Mouse (Mus musculus) spleen, postnatal 4 days (tissue): ENCODE measurements around the gene Kif26b.

Experiments used
- DNase-seq, 2 experiments: peaks; one replicate each; pipeline ENCODE4 v3.0.0; 2022; ENCODE audit warnings: low spot score in 2 of 2

The Kif26b gene

GRCm38 (mm10) chr1:178590229-178591171 is 61.6 kb downstream of the Kif26b start:
- no peak for DNase-seq

GRCm38 (mm10) chr1:178597113-178597512 is 68.2 kb downstream of the Kif26b start:
- DNase-seq = no peak

- DNase-seq = no peak
These were observed 68.8 kb downstream of the Kif26b start for GRCm38 (mm10) chr1:178597757-178598156.

DNA sequence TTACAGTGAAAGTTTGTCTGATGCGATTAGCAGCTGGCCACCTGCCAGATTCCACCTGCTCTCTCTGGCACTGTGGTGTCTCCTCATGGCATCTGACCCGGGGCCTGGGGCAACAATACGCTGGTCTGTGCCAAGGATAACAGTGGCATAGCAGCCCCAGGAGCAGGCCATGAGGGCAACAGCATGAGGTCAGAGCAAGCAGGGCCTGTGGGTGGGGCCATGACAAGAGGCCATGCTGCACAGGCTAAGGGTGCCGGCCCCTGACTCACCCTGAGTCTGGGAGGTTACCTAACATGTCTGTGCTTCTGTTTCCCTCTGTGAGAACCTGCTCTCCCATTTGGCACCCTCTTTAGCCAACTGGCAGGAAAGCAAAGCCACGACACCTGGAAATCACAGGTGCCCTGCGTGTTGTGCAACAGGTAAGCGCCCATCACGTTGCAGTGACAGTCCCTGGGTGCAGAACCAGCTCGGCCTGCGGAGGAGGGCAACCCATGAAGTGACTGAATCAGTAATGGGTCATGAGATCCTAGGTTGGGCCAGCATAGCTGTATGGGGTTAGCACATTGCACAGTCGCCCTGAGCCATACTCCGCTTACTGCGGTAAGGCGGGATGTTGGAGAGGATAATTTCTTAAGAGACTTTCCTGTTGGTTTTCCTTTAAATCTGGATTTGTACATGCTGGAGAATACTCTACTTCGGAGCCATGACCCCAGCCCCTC is 72.1 kb downstream of the Kif26b start:
- no peak for DNase-seq

DNA sequence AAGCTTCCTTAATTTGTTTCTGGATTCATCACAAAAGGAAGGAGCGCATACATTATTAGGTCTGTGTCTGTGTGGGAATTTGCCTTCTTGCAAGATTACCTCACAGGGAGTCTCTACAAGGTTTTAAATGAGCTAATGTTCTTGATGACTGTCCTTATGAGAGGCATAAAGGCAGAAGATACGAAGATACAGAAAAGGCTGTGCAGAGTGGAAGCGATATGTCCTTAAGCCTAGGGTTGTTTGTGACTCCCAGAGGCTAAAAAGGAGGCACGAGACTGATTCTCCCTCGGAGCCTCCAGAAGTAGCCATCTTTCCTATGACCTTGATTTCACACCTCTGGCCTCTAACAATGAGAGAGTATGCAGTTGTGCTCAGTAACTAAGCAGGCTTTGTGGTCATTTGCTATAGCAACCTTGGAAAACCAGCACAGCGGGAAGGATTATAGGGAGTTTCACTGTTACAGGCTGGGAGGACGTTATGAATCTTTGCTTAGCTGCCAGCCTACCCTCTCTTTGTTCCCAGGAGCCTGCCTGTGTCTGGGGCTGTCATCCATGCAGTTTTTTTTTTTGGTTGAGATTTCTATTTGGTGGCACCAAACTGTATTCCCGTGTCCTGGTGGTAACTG is 80.3 kb downstream of the Kif26b start:
- DNase-seq = no peak

GRCm38 (mm10) chr1:178611512-178611911 is 82.6 kb downstream of the Kif26b start:
- no peak for DNase-seq

DNA sequence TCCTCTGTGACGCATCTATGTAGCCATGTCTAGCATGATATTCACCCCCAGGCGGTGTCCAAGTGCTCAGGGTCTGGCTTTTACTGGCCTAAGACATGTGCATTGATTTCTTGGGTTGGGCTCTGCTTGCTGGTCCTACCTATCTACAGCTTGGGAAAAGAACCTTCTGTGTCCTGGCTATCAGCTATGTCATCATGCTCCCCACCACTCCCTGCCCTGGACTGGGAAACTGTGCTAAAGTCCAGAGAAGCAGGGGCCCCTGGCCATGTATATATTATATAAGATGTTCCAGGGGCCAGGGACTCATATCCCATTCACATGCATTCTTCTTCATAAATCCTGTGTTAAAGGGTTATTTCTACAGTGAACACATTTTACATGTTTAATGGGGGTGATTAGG is 92.4 kb downstream of the Kif26b start:
- DNase-seq = no peak

GRCm38 (mm10) chr1:178623889-178624288 is 95.0 kb downstream of the Kif26b start:
- DNase-seq = no peak

- DNase-seq = no peak
These were observed 98.0 kb downstream of the Kif26b start for GRCm38 (mm10) chr1:178626961-178627381.

DNA sequence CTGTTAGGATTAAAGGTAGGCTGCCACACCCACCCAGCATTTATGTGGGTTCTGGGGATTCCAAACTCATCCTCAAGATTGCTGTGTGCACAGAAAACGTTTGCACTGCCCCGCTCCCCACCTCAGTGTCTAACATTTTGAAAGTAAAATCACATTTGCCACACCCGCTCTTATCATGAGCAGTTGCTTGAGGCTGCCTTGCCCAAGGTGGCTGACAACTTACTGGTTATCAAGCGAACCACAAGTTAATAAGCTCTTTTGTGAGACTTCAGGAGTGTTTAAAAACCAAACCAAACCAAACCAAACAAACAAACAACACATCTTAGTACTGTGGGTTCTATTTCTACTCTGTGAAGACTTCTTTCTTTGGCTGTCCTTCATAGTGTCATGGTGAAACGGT is 101.1 kb downstream of the Kif26b start:
- no peak for DNase-seq

DNA sequence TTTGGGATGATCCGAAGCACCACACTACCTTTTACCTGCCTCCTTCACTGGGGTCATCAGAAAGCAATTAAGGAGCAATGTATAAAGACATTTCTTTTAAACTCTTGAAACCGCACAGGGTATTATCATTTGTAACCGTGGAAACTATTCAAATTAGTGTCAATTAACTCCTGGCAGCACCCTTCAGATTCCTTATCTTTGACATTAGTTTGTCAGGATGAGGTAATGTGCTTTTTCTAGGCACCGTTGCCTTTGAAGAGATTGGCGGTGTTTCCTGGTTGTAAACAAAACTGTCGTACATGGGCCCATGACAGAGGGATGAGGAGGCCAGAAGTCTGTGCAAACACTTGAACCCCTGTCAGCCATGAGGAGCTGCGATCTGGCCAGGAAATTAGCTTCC is 102.9 kb downstream of the Kif26b start:
- DNase-seq = no peak

- DNase-seq = no peak
These were observed 105.6 kb downstream of the Kif26b start for GRCm38 (mm10) chr1:178634359-178635085.

- no peak for DNase-seq
These were observed 106.5 kb downstream of the Kif26b start for GRCm38 (mm10) chr1:178635470-178635869.

DNA sequence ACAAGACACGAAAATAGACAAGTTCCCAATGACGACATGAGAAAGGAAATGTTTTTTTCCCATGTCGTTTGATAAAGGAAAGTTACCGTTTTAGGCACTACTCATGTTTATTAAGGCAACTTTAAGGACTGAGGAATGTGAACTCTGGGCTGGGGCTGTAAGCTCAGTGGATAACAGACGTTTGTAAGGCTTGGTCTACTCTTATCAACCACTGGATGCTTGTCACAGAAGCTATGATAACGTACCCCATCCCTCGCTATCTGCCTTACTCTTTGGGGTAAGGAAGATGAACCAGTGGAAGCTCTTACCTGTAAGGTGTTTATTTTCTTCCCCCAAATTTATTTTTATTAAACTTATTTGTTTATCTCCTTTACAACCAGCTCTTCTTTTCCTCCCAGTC is 108.4 kb downstream of the Kif26b start:
- no peak for DNase-seq

DNA sequence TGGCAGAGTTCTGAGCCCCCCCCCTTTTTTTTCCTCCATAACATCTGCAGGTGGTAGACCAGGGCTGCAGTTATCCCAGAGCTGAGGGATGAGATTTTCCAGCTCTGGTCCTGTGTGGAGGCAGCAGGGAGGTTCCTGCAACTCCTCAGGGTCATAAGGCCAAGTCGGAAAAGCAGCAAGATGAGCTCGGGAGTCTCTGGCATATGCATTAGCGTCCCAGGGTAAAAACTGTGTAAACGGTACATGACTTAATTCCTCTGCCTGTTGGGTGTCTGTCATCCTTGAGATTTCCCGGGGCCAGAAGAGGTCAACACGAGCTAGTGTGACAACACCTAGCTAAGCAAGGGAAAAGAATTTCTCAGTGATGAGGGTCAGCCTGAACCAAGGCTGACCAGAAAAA is 111.0 kb downstream of the Kif26b start:
- DNase-seq = no peak

GRCm38 (mm10) chr1:178640719-178641455 is 112.0 kb downstream of the Kif26b start:
- no peak for DNase-seq

GRCm38 (mm10) chr1:178641788-178642187 is 112.9 kb downstream of the Kif26b start:
- no peak for DNase-seq

DNA sequence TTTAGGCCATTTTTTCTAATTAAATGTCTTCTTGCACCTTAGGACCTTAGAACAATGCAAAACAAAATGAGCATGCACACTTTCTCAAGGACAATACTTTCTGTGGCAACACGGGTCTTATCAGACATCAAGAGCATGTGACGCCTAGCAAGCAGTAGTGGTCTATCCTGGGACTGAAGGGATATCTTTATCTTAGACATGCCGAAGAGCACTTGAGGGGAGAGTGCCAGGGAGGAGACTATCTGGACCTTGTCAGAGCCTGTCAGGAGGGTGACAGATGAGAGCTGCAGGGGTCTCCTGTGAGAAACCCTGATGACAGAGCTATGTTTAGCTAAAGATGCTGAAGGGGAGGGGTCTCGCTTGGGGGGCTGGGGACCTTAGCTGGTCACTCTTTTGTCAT is 116.0 kb downstream of the Kif26b start:
- DNase-seq = no peak

DNA sequence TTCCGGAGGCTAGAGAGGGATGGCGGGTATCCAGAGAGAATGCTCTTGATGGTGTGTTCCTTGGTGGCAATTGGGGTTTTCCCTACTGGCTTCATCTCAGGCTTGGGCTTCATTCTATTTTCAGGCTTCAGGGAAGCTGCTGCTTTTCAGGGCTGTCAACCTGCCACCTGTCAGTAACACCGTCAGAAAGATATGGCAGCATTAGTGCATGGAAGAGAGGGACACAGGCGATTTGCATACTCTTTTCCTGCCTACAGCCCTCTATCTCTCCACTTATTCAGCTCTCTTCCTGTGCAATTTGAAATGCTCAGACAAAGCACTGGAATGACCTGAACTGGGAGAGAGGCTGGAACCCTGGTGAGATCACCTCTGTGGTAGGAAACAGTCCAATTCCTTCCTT is 117.7 kb downstream of the Kif26b start:
- DNase-seq = no peak

GRCm38 (mm10) chr1:178655525-178655924 is 126.6 kb downstream of the Kif26b start:
- DNase-seq = no peak

DNA sequence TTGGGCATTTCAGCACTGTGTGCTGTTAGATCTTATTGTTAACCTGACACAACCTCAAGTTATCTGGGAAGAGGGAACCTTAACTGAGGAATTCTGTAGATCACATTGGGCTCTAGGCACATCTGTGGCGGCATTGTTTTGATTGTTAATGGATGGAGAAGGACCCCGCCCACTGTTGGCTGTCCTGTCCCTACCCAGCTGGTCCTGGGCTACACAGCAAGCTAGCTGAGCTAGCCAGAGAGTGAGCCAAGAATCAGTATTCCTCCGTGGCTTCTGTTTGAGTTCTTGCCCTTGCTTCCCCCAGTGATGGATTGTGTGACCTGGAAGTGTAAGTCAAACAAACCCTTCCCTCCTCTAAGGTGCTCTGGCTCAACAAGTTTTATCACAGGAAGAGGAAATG is 132.1 kb downstream of the Kif26b start:
- DNase-seq = no peak
